Mouse (Mus musculus): Measurements from ENCODE around the gene Homer2. TPM values are rescaled to one million over a fixed set of nuclear protein-coding genes. Genes with fewer than 3 reads are reported as not detected.

The Homer2 gene
- polyA plus RNA-seq, 1 experiment from 2014 or later: 19.5 TPM

DNA sequence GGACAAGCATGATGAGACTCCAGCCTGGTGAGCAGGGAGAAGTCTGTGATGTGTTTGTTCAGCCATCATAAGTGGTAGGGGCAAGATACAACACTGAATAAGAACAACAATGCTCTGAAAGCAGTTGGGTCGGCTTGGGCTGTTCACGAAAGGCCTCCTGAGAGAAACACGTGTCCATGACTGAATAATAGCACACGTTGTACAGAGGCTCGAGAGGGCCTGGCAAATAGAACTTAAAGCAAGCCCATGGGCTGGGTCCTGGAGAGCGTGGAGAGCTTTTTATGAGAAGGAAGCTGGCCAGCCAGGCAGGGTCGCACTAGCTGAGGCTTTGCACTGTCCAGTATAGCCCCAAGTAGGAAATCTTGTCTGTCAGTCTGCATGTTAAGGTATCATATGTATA, 128.9 kb downstream of the Homer2 start:
- Histone ChIP-seq H3K4me3 (ENCODE audit: low read depth, low read length) (no peak overlapping the region), H3K9me3 (ENCODE audit: control insufficient read depth, low read depth, low read length) (no peaks in the 10 kb centered on the region), H3K4me2 (replicated peaks; ENCODE audit: low read depth, low read length) (no peak overlapping the region), H3K36me3 (ENCODE audit: control insufficient read depth, insufficient read depth, low read length) (0 out of 2 replicates have a peak, but pooled peaks cover 4% of the 10 kb centered on the region), H3K27ac (ENCODE audit: low read length) (no peak overlapping the region), H3K27me3 (ENCODE audit: control insufficient read depth, insufficient read depth, low read length) (no peaks in the 10 kb centered on the region), H3K9ac (replicated peaks; ENCODE audit: low read depth, low read length) (no peak overlapping the region), H3K4me1 (ENCODE audit: control insufficient read depth, insufficient read depth, low read length) (no peaks in the 10 kb centered on the region)
- ATAC-seq (ENCODE audit: insufficient number of reproducible peaks, insufficient read depth, low FRiP score, low read depth): no peak
- WGBS: 91% methylated on average over 7 of the region's 7 CpGs

DNA sequence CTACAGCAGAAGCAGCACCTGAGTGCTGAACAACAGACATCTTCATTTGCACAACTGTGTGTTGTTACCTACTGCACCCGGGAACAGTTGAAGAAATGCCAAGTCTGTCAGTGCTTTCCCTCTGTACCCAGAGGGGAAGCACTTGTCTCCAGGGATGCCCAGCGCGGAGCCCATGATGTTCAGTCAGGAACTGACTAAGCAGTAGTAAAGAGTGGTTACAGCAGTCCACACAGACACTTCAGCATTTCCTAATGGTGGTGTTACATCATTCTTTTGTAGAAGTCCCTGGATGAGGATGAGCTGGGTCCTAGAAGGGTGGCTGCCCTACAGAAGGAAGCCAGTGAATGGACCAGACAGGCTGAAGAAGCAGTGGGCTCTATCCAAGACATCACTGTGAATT, 129.5 kb downstream of the Homer2 start:
- H3K9me3 ChIP-seq (ENCODE audit: control insufficient read depth, low read depth, low read length): no peaks in the 10 kb centered on the region
- H3K4me1 ChIP-seq (ENCODE audit: control insufficient read depth, insufficient read depth, low read length): peaks cover under 1% of the 10 kb centered on the region; the same call in 1 of the 2 replicates
- no peak overlapping the region for H3K27ac ChIP-seq (ENCODE audit: low read length)
- no peak overlapping the region for H3K4me2 ChIP-seq (replicated peaks; ENCODE audit: low read depth, low read length)
- 0 out of 2 replicates have a peak, but pooled peaks cover 4% of the 10 kb centered on the region for H3K36me3 ChIP-seq (ENCODE audit: control insufficient read depth, insufficient read depth, low read length)
- WGBS: 87% methylated on average over 3 of the region's 3 CpGs
- H3K9ac ChIP-seq (replicated peaks; ENCODE audit: low read depth, low read length): no peak overlapping the region
- no peak overlapping the region for H3K4me3 ChIP-seq (ENCODE audit: low read depth, low read length)
- ATAC-seq (ENCODE audit: insufficient number of reproducible peaks, insufficient read depth, low FRiP score, low read depth): no peak
- H3K27me3 ChIP-seq (ENCODE audit: control insufficient read depth, insufficient read depth, low read length): no peaks in the 10 kb centered on the region

DNA sequence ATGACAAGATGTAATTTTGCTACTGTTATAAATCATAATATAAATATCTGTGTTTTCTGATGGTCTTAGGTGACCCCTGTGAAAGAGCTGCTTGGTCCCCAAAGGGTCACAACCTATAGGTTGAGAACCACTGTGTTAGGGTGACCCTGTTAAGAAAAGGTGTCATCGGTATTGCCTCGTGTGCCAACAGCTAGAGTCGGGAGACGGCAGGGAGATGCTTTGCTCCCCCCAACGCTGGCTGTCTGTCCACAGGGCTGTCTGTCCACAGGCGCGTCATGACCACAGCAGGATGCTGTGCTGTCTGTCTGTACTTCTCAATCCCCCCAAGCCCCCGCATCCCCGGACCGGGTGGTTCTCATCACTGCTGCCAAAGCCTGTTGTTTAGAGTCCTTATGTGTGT, 131.7 kb downstream of the Homer2 start:
- H3K9ac ChIP-seq (replicated peaks; ENCODE audit: low read depth, low read length): no peak overlapping the region
- no peak for ATAC-seq (ENCODE audit: insufficient number of reproducible peaks, insufficient read depth, low FRiP score, low read depth)
- WGBS: 91% methylated on average over 10 of the region's 10 CpGs
- H3K27ac ChIP-seq (ENCODE audit: low read length): no peak overlapping the region
- H3K9me3 ChIP-seq (ENCODE audit: control insufficient read depth, low read depth, low read length): no peaks in the 10 kb centered on the region
- H3K4me3 ChIP-seq (ENCODE audit: low read depth, low read length): no peak overlapping the region
- no peak overlapping the region for H3K4me2 ChIP-seq (replicated peaks; ENCODE audit: low read depth, low read length)
- H3K27me3 ChIP-seq (ENCODE audit: control insufficient read depth, insufficient read depth, low read length): no peaks in the 10 kb centered on the region
- peaks cover 3% of the 10 kb centered on the region; the same call in 1 of the 2 replicates for H3K4me1 ChIP-seq (ENCODE audit: control insufficient read depth, insufficient read depth, low read length)
- 0 out of 2 replicates have a peak, but pooled peaks cover 4% of the 10 kb centered on the region for H3K36me3 ChIP-seq (ENCODE audit: control insufficient read depth, insufficient read depth, low read length)

DNA sequence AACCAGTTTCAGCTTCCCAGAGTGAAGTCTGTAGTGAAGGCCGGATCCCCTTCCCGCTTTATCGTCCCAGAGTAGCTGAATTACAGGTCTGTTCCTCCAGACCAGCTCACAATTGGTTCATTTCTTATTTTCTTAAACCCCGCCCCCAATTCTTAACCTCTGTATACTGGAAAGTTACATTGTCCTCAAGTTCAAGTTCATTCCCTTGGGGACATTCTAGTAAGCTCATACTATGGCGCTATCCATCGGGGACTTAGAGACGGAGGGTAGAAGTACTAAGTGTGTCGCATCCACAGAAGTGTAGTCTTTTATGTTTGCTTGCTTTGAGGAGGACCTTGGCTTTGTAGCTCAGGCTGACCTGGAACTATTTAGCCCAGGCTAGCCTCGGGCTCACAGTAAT, 133.5 kb downstream of the Homer2 start:
- Histone ChIP-seq H3K9me3 (ENCODE audit: control insufficient read depth, low read depth, low read length) (no peaks in the 10 kb centered on the region), H3K27ac (ENCODE audit: low read length) (no peak overlapping the region), H3K36me3 (ENCODE audit: control insufficient read depth, insufficient read depth, low read length) (0 out of 2 replicates have a peak, but pooled peaks cover 4% of the 10 kb centered on the region), H3K4me1 (ENCODE audit: control insufficient read depth, insufficient read depth, low read length) (peaks cover 3% of the 10 kb centered on the region; the same call in 1 of the 2 replicates), H3K4me2 (replicated peaks; ENCODE audit: low read depth, low read length) (no peak overlapping the region), H3K4me3 (ENCODE audit: low read depth, low read length) (no peak overlapping the region), H3K9ac (replicated peaks; ENCODE audit: low read depth, low read length) (no peak overlapping the region), H3K27me3 (ENCODE audit: control insufficient read depth, insufficient read depth, low read length) (no peaks in the 10 kb centered on the region)
- 93% methylated on average over 9 of the region's 9 CpGs for WGBS
- no peak for ATAC-seq (ENCODE audit: insufficient number of reproducible peaks, insufficient read depth, low FRiP score, low read depth)

DNA sequence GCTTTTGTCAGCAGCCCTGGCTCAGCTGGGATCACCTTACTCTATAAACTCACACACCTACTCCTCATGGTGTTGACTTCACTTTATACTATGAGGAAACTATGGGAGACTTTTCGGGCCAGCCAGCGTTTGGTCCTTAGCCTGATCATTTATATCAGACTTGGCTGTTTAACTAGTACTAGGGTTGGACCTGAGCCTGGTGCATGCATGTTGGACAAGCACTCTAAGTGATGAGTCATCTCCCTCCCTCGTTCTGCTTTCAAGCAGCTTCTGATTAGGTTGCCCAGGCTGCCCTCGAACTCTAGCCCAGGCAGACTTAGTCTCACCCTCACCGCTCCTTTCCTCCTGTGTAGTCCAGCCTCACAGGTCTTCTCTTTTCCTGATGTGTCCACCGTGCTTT, 133.9 kb downstream of the Homer2 start:
- 88% methylated on average over 6 of the region's 6 CpGs for WGBS
- Histone ChIP-seq H3K4me2 (replicated peaks; ENCODE audit: low read depth, low read length) (no peak overlapping the region), H3K27ac (ENCODE audit: low read length) (no peak overlapping the region), H3K9ac (replicated peaks; ENCODE audit: low read depth, low read length) (no peak overlapping the region), H3K27me3 (ENCODE audit: control insufficient read depth, insufficient read depth, low read length) (no peaks in the 10 kb centered on the region), H3K36me3 (ENCODE audit: control insufficient read depth, insufficient read depth, low read length) (0 out of 2 replicates have a peak, but pooled peaks cover 4% of the 10 kb centered on the region), H3K9me3 (ENCODE audit: control insufficient read depth, low read depth, low read length) (no peaks in the 10 kb centered on the region), H3K4me3 (ENCODE audit: low read depth, low read length) (no peak overlapping the region), H3K4me1 (ENCODE audit: control insufficient read depth, insufficient read depth, low read length) (peaks cover 3% of the 10 kb centered on the region; the same call in 1 of the 2 replicates)
- no peak for ATAC-seq (ENCODE audit: insufficient number of reproducible peaks, insufficient read depth, low FRiP score, low read depth)

DNA sequence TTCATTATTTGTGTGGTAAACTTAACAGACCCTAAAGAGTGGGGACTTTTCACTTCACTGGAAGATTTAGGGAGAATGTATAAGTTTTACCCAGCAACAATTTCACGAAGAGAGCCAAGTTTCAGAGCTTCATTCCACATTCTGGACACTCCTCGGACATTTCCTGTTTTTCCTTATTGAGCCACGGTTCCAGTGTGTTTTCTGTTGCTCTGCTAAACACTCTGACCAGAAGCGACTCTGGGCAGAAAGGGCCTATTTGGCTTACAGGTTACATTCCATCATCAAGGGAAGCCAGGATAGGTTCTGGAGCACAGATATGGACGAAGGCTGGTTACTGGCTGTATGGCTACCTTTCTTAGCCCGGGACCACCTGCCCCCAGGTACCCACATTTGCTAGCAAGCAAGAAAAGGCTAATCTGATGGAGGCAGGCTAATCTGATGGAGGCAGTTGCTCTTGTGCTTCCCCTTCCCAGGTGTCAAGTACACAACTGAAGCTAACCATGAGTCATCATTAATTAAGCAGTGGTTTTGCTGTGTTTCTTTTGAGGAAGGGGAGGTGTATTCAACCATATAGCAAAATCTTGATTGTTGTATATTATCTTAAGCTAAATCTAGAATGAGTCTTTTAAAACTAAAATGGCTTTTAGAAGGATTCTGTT, 134.6 kb downstream of the Homer2 start:
- Histone ChIP-seq H3K36me3 (ENCODE audit: control insufficient read depth, insufficient read depth, low read length) (0 out of 2 replicates have a peak, but pooled peaks cover 4% of the 10 kb centered on the region), H3K27me3 (ENCODE audit: control insufficient read depth, insufficient read depth, low read length) (no peaks in the 10 kb centered on the region), H3K4me3 (ENCODE audit: low read depth, low read length) (peak overlapping the region; percentile 79; the same call in 1 of the 2 replicates), H3K4me1 (ENCODE audit: control insufficient read depth, insufficient read depth, low read length) (peaks cover 3% of the 10 kb centered on the region; the same call in 1 of the 2 replicates), H3K9me3 (ENCODE audit: control insufficient read depth, low read depth, low read length) (no peaks in the 10 kb centered on the region), H3K27ac (ENCODE audit: low read length) (no peak overlapping the region), H3K4me2 (replicated peaks; ENCODE audit: low read depth, low read length) (0 out of 2 replicates have a peak overlapping the region, but pooled peaks have one; percentile 77), H3K9ac (replicated peaks; ENCODE audit: low read depth, low read length) (no peak overlapping the region)
- no peak for ATAC-seq (ENCODE audit: insufficient number of reproducible peaks, insufficient read depth, low FRiP score, low read depth)
- whole genome bisulfite sequencing: 73% methylated on average over 6 of the region's 6 CpGs

DNA sequence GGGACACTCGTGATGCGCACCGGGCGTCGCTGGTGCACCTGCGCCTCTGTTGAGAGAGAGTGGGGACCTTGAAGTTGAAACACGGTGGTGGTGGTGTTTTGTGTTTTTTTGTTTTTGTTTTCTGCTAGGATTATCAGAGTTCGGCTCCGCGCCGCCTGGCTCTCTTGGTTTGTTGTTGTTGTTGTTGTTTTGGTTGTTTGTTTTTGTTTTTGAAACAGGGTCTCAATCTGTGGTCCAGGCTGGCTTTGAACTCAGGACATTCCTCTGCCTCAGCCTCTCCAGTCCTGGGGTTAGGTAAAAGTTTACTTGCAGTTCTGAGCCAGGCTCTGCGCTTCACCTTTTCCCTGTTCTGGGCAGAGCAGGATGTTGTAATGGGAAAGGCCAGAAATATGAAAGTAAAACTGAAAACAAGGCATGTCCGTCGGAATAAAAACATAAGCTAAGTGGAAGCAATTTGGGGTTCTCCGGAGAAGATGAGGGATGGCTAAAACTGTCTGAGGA, 135.3 kb downstream of the Homer2 start:
- Histone ChIP-seq H3K4me3 (ENCODE audit: low read depth, low read length) (peak overlapping the region; percentile 79), H3K9me3 (ENCODE audit: control insufficient read depth, low read depth, low read length) (no peaks in the 10 kb centered on the region), H3K9ac (replicated peaks; ENCODE audit: low read depth, low read length) (peak overlapping the region; percentile 68), H3K36me3 (ENCODE audit: control insufficient read depth, insufficient read depth, low read length) (0 out of 2 replicates have a peak, but pooled peaks cover 4% of the 10 kb centered on the region), H3K4me1 (ENCODE audit: control insufficient read depth, insufficient read depth, low read length) (peaks cover 3% of the 10 kb centered on the region; the same call in 1 of the 2 replicates), H3K27ac (ENCODE audit: low read length) (peak overlapping the region; percentile 90; the same call in 1 of the 2 replicates), H3K27me3 (ENCODE audit: control insufficient read depth, insufficient read depth, low read length) (no peaks in the 10 kb centered on the region), H3K4me2 (replicated peaks; ENCODE audit: low read depth, low read length) (peak overlapping the region; percentile 77)
- WGBS: 19% methylated on average over 15 of the region's 15 CpGs
- ATAC-seq (ENCODE audit: insufficient number of reproducible peaks, insufficient read depth, low FRiP score, low read depth): no peak

DNA sequence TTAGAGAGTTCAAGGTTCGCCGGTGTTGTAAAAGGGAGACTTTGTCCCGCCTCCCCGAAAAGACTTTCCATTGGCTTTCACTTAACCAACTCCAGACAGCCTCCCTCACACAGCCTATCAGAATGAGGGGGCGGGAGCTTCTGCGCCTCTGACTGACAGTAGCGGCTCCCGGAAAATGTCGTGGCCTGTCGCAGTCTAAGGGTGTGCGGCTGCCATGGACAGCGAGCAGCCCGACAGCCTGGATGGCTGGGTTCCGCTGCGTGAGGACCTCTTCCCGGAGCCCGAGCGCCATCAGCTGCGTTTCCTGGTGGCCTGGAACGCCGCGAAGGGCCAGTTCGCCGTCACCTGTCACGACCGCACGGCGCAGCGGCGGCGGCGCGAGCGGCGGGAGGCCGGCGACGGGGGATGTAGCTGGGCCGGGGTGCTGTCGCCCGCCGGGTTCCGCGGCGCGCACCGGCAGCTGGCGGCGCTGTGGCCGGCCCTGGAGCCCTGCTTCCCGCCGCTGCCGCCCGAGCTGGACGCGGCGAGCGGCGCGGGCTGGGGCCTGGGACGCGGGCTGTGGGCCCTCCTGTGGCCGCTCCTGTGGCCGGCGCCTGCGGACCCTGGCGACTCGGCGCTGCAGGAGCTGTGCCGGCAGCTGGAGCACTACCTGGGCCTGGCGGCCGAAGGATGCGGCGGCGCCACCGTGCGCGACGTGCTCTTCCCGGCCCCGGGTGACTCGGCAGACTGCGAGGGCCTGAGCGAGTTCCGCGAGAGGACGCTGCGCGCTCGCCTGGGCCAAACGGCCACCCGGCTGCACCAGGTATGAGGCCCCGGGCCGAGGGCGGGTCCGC, 136.0 kb downstream of the Homer2 start, which contains the start of gene Whamm:
Gene Whamm (plus strand): TSS at position 159 of the 833 bp plus-strand sequence.
- Histone ChIP-seq H3K36me3 (ENCODE audit: control insufficient read depth, insufficient read depth, low read length) (0 out of 2 replicates have a peak, but pooled peaks cover 4% of the 10 kb centered on the region), H3K27ac (ENCODE audit: low read length) (peak within 1 kb of the TSS; percentile 90), H3K4me3 (ENCODE audit: low read depth, low read length) (peak within 1 kb of the TSS; percentile 79), H3K4me1 (ENCODE audit: control insufficient read depth, insufficient read depth, low read length) (peaks cover 3% of the 10 kb centered on the region; the same call in 1 of the 2 replicates), H3K4me2 (replicated peaks; ENCODE audit: low read depth, low read length) (peak within 1 kb of the TSS; percentile 77), H3K9ac (replicated peaks; ENCODE audit: low read depth, low read length) (peak within 1 kb of the TSS; percentile 68), H3K27me3 (ENCODE audit: control insufficient read depth, insufficient read depth, low read length) (no peaks in the 10 kb centered on the region), H3K9me3 (ENCODE audit: control insufficient read depth, low read depth, low read length) (no peaks in the 10 kb centered on the region)
- ATAC-seq (ENCODE audit: insufficient number of reproducible peaks, insufficient read depth, low FRiP score, low read depth): peak; percentile 99
- whole genome bisulfite sequencing: under 1% methylated on average over 91 of the region's 96 CpGs

Data from stomach, embryonic 14.5 days (tissue).